Mouse (Mus musculus): ENCODE results near the gene Chic1.

The Chic1 gene

DNA sequence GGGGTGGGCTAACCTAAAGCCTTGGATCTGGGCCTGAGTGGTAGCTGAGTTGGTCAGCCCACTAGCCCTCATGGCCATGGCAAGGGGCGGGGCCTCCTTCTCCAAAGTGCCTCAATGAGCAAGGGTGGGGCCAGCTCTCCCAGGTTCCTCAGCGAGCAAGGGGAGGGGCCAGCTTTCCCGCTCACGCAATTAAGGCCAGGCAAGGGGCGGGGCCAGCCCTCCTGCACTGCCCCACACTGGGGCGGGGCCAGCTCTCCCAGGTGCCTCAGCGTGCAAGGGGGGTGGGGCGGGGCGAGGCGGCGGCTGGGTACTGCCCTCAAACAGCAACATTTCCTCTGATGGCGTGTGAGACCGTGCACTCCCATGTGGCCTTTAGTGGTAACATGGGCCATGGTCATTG lies 48.7 kb downstream of the Chic1 start:
- in situ Hi-C loops (cut with MboI; ENCODE audit: low pct_unique_long_range_greater_than_20kb in 1 of 2, low sequenced_read_pairs in 2 of 2, unreplicated experiment in 1 of 2) = no loop called here

DNA sequence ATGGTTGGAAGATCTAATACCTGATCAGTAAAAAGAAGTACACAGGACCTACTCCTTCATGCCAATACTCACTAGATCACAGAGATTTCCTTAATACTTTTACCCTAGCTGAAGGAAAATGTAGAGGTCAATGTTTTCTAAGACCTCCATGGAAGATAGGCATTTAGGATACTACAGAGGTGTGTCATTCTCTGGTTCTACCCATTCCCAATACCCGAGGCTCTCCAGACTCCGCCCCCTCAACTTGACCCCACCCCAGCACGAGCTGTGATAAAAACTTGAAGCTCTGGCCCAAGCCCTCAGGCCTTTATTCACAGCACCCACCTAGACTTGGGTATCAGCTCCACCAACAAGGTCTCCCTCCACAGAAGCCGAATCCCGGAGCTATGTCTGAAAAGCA lies 57.9 kb downstream of the Chic1 start, which contains the start of gene Tsx:
Gene Tsx (plus strand): TSS at position 301 of the 400 bp plus-strand sequence.
- in situ Hi-C loops (cut with MboI; ENCODE audit: low pct_unique_long_range_greater_than_20kb in 1 of 2, low sequenced_read_pairs in 2 of 2, unreplicated experiment in 1 of 2) = no loop called here

DNA sequence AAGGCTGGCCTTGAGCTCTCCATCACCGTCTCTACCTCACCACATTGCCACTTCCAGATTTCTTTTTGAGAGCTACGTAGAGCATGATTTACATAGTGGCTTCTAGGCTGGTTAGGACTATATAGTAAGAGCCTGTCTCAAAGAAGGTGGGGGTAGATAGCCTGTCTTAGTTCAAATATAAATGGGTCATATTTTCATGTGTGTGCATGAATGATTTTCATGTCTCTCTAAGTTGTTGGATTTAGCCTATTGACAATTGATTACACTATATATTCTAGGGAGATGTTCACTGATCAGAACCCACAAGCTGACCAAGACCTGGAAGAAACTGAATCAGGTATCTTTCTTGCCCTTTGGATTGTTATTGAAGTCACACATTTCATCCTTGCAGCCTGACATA lies 65.4 kb downstream of the Chic1 start, which contains the start of gene Gm26992:
Gene Gm26992 (plus strand): TSS at position 301 of the 400 bp plus-strand sequence.
- in situ Hi-C loops (cut with MboI; ENCODE audit: low pct_unique_long_range_greater_than_20kb in 1 of 2, low sequenced_read_pairs in 2 of 2, unreplicated experiment in 1 of 2) = no loop called here

- in situ Hi-C loops (cut with MboI; ENCODE audit: low pct_unique_long_range_greater_than_20kb in 1 of 2, low sequenced_read_pairs in 2 of 2, unreplicated experiment in 1 of 2) = no loop called here
Measured at GRCm38 (mm10) chrX:103427677-103428076, 71.4 kb downstream of the Chic1 start.

GRCm38 (mm10) chrX:103432293-103432692 lies 76.0 kb downstream of the Chic1 start:
- in situ Hi-C loops (cut with MboI; ENCODE audit: low pct_unique_long_range_greater_than_20kb in 1 of 2, low sequenced_read_pairs in 2 of 2, unreplicated experiment in 1 of 2) = no loop called here

- in situ Hi-C loops (cut with MboI; ENCODE audit: low pct_unique_long_range_greater_than_20kb in 1 of 2, low sequenced_read_pairs in 2 of 2, unreplicated experiment in 1 of 2) = no loop called here
Measured at GRCm38 (mm10) chrX:103438023-103438422, 81.7 kb downstream of the Chic1 start.

DNA sequence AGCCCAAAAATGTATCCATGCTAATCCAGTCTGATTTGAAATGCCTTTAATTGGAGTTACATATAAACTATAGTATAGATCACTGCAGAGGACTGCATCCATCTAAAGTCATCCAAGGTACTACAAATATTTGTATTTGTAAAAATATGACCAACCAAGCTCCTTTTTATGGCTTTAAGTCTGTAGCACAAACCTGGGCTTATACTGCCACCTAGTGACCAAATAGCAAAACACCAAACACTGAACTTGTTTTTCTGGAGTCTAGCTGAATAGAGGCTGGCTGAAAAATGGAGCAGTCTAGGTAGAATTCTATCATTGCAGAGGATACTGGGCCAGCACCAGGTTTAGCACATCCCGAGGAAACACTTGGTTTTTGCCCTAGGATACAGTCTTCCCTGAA lies 84.5 kb downstream of the Chic1 start:
- in situ Hi-C loops (cut with MboI; ENCODE audit: low pct_unique_long_range_greater_than_20kb in 1 of 2, low sequenced_read_pairs in 2 of 2, unreplicated experiment in 1 of 2) = loop anchor here (5.0 to 10.0 kb wide), 2 partner anchors 44 to 176 kb away; no protein-coding TSS in a partner anchor

DNA sequence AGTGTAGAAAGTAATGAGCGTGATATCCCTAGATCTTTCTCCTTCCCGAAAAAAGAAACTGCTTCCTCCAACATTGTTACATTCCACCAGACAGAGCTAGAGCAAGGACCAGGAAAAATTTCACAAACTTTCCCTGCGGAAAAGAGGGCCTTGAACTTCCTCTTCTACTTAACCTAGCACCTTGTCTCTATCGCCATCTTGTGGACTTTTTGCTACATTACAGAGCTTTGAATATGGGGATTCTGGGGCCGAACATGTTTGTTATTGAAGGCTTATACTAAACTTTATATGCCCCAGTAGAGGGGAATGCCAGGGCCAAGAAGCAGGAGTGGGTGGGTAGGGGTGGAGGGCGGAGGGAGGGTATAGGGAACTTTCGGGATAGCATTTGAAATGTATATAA lies 87.5 kb downstream of the Chic1 start:
- in situ Hi-C loops (cut with MboI; ENCODE audit: low pct_unique_long_range_greater_than_20kb in 1 of 2, low sequenced_read_pairs in 2 of 2, unreplicated experiment in 1 of 2) = loop anchor here (5.0 to 10.0 kb wide), 2 partner anchors 46 to 179 kb away; no protein-coding TSS in a partner anchor
